Mouse (Mus musculus) small intestine, adult 2 months (tissue): ENCODE measurements around the gene Aldh3b2. TPM values are rescaled to one million over a fixed set of nuclear protein-coding genes. Genes with fewer than 3 reads are reported as not detected.

ENCODE experiments used
- H3K27ac ChIP-seq: fragments of 200-500 bp; 2 replicates; pipeline ENCODE4 v1.5.1; 2012; ENCODE audit warnings: low read depth, low read length, control low read depth, inconsistent platforms; ENCODE audit not compliant: insufficient read depth
- H3K27me3 ChIP-seq: fragments of 200-500 bp; 2 replicates; pipeline ENCODE4 v1.6.1; 2012; ENCODE audit warnings: mild to moderate bottlenecking, moderate library complexity, low read length, inconsistent platforms; ENCODE audit not compliant: control insufficient read depth, insufficient read depth
- H3K36me3 ChIP-seq: fragments of 200-500 bp; 2 replicates; pipeline ENCODE4 v1.6.1; 2012; ENCODE audit warnings: mild to moderate bottlenecking, low read length, control low read depth, inconsistent platforms; ENCODE audit not compliant: control insufficient read depth, insufficient read depth
- H3K4me1 ChIP-seq: fragments of 200-500 bp; 2 replicates; pipeline ENCODE4 v1.6.1; 2012; ENCODE audit warnings: low read length, inconsistent platforms, mixed read lengths; ENCODE audit not compliant: control insufficient read depth, insufficient read depth, insufficient read length
- H3K4me3 ChIP-seq: fragments of 200-500 bp; 2 replicates; pipeline ENCODE4 v1.5.1; 2012; ENCODE audit warnings: low read depth, mild to moderate bottlenecking, control low read depth, inconsistent platforms, low read length, moderate library complexity
- CTCF ChIP-seq: fragments of 200-500 bp; IDR thresholded peaks from 2 replicates; pipeline ENCODE4 v1.5.1; 2012; ENCODE audit warnings: low read depth, mild to moderate bottlenecking, control low read depth, inconsistent platforms, low read length, moderate library complexity, mixed read lengths; ENCODE audit not compliant: insufficient replicate concordance, insufficient read length; ENCODE audit errors: extremely low read depth
- POLR2A ChIP-seq: fragments of 200-500 bp; IDR thresholded peaks from 2 replicates; pipeline ENCODE4 v1.6.1; 2012; ENCODE audit warnings: low read depth, mild to moderate bottlenecking, control low read depth, inconsistent platforms, low read length, moderate library complexity
- WGBS: fragments of 180-500 bp; shearing (Covaris S2); methylation state at CpG from one replicate; pipeline ENCODE4 v1.1.7; 2018; 5-methylcytosine and 5-hydroxymethylcytosine counted together
- polyA plus RNA-seq: library from polyadenylated mRNA; depleted of rRNA; stranded (reverse); fragments of >200 nt; gene quantifications from 2 replicates; pipeline ENCODE4 v1.2.3, GENCODE M21; 2012

The Aldh3b2 gene
- polyA plus RNA-seq, 1 experiment: 0.55 TPM

DNA sequence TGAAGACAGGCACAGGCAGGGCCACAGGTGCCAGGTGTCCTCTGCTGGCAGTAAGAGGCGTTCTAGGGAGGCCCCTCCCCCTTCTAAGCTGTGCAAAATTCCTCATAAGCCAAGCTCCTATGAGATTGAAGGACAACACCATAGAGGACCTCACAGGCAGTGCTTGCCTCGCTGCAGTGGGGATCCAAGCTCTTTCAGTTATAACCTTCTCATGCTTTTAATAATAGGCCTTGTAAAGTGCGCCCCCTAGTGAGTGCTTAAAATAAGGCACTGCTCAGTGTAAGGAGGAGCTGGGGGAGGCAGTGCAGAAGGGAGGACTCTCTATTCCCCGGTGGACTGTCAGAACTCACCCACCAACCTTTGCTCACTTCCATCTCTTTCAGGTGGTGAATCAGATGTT lies 8.2 kb downstream of the Aldh3b2 start:
- 4% methylated on average over 4 of the region's 4 CpGs for WGBS
- no peak overlapping the region for H3K4me3 ChIP-seq
- H3K27ac ChIP-seq: no peak overlapping the region
- H3K36me3 ChIP-seq: no peaks in the 10 kb centered on the region
- H3K27me3 ChIP-seq: no peaks in the 10 kb centered on the region
- H3K4me1 ChIP-seq: peaks cover 10% of the 10 kb centered on the region; the same call in 1 of the 2 replicates
- peak; percentile 78; the same call in 1 of the 2 replicates for TF ChIP-seq CTCF
- no peak for TF ChIP-seq POLR2A

GRCm38 (mm10) chr19:3980917-3981316 lies 8.8 kb downstream of the Aldh3b2 start:
- H3K36me3 ChIP-seq: no peaks in the 10 kb centered on the region
- no peak for TF ChIP-seq CTCF
- TF ChIP-seq POLR2A: no peak
- no peaks in the 10 kb centered on the region for H3K27me3 ChIP-seq
- H3K27ac ChIP-seq: no peak overlapping the region
- peaks cover 16% of the 10 kb centered on the region for H3K4me1 ChIP-seq
- H3K4me3 ChIP-seq: no peak overlapping the region
- 51% methylated on average over 9 of the region's 9 CpGs for WGBS

DNA sequence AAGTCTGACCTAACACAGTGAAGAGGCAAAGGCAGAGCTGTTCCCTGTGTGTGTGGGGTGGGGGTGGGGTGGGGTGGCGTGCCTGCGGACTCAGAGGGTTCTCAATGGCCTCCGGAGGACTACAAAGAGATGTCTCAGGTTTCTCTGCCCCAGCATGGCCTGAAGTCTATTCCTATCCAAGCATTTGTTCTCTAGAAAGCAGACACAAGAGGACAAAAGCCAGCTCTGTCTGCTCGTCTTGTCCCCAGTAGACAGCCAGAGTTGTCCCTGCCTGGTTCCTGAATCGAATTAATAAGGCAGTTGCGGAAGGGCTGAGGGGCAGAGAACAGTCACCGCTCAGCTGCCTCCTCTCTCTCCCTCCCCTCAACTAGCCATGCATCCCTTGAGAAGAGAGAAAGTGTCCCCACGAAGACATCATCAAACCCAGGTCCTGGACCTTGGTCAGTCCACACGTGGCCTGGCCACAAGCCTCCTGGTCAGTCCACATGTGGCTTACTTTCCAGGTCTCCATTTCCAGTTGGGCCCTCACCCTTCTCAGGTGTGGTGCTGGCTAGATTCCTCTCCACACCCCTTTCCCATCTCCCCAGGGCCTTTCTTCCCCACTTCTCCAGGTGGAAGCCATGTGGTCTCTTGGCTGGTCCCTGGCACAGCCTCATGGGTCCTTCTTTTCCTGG lies 11.5 kb downstream of the Aldh3b2 start:
- H3K36me3 ChIP-seq: no peaks in the 10 kb centered on the region; the same call in 1 of the 2 replicates
- H3K27ac ChIP-seq: no peak overlapping the region
- no peaks in the 10 kb centered on the region for H3K27me3 ChIP-seq
- H3K4me3 ChIP-seq: no peak overlapping the region
- no peak for TF ChIP-seq CTCF
- no peak for TF ChIP-seq POLR2A
- H3K4me1 ChIP-seq: peaks cover 25% of the 10 kb centered on the region
- 82% methylated on average over 9 of the region's 9 CpGs for WGBS

DNA sequence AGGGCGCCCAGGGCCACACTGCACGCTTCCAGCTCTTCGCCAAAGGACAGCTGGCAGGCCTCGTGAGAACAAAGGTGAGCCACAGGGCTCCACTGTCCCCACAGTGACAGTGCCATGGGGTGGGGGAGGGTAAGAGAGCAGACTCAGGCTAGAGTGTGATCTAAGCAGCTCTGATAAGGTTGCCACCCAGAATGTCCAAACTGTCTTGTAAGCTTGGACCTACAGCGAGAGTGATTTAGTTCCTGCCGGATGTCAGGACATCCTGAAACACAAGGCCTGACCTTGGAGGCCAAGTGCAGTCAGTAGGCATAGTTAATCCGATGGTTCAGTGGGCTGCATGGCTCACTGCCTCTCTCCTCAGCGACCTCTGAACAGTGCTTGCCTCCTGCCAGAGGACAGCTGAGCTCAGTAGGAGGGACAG lies 13.1 kb downstream of the Aldh3b2 start:
- Histone ChIP-seq H3K4me3 (no peak overlapping the region), H3K4me1 (peaks cover 25% of the 10 kb centered on the region), H3K27ac (peak overlapping the region; percentile 84), H3K27me3 (no peaks in the 10 kb centered on the region), H3K36me3 (no peaks in the 10 kb centered on the region; the same call in 1 of the 2 replicates)
- WGBS: 32% methylated on average over 8 of the region's 8 CpGs
- no peak for TF ChIP-seq POLR2A
- no peak for TF ChIP-seq CTCF

DNA sequence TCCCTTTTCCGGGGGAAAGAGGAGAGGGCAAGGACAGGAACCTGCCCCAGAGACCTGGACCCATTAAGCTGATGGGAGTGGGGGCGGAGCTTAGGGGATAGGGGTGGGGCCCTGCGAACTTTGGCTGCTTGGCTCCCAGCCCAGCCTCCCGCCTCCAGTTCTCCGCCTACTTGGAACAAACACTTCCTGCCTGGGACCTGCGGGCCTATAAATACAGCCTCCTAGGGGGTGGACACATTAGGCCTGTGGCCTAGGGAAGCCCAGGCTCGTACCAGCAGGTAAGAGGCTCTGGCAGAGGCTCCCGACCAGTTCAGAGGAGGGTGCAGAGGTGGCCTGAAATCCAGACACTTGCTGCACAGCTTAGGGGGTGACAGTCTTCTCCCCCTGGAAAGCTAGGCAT lies 14.2 kb downstream of the Aldh3b2 start, which contains the start of gene Acy3:
Acy3 (plus strand) TSS at position 237 of the 400 bp plus-strand sequence.
- no peaks in the 10 kb centered on the region for H3K27me3 ChIP-seq
- peak within 1 kb of the TSS; percentile 84 for H3K27ac ChIP-seq
- H3K4me3 ChIP-seq: peak within 1 kb of the TSS; percentile 55
- peaks cover 25% of the 10 kb centered on the region for H3K4me1 ChIP-seq
- H3K36me3 ChIP-seq: no peaks in the 10 kb centered on the region; the same call in 1 of the 2 replicates
- 5% methylated on average over 8 of the region's 8 CpGs for WGBS
- no peak for TF ChIP-seq CTCF
- TF ChIP-seq POLR2A: peak; percentile 99

DNA sequence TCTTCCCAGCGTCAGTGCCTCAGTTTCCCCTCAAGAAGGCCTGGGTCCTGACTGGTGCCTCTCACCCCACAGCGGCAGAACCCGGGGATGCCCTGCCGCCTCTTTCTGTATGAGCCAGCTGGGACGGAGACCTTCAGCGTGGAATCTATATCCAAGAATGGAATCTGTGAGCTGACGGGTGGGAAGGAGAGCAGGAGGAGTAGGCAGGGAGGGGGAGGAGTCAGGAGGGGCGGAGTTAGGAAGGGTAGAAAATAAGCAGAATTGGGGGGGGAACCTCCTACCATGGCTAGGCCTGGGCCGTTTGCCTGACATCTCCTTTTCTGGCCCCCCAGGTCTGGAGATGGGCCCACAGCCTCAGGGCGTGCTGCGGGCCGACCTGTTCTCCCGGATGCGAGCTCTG lies 15.9 kb downstream of the Aldh3b2 start:
- 94% methylated on average over 14 of the region's 14 CpGs for WGBS
- Histone ChIP-seq H3K4me1 (peaks cover 25% of the 10 kb centered on the region), H3K27me3 (no peaks in the 10 kb centered on the region), H3K4me3 (no peak overlapping the region), H3K27ac (no peak overlapping the region), H3K36me3 (no peaks in the 10 kb centered on the region; the same call in 1 of the 2 replicates)
- no peak for TF ChIP-seq POLR2A
- no peak for TF ChIP-seq CTCF

- 94% methylated on average over 4 of the region's 4 CpGs for WGBS
- Histone ChIP-seq H3K36me3 (no peaks in the 10 kb centered on the region; the same call in 1 of the 2 replicates), H3K27ac (no peak overlapping the region), H3K4me1 (peaks cover 25% of the 10 kb centered on the region), H3K4me3 (no peak overlapping the region), H3K27me3 (no peaks in the 10 kb centered on the region)
- TF ChIP-seq POLR2A (no peak), CTCF (peak; percentile 18; the same call in 1 of the 2 replicates)
These were observed 16.6 kb downstream of the Aldh3b2 start for GRCm38 (mm10) chr19:3988750-3989149.
